Mouse (Mus musculus) neural tube, embryonic 14.5 days (tissue): ENCODE measurements around the gene Rac1. TPM values are rescaled to one million over a fixed set of nuclear protein-coding genes. Genes with fewer than 3 reads are reported as not detected.

Source experiments
- ATAC-seq: fragments of 200-750 bp; cut with Nextera tagmentation; 2 replicates; pipeline ENCODE4 v1.8.0; 2017; ENCODE audit warnings: low read depth, mild to moderate bottlenecking, moderate TSS enrichment, moderate library complexity
- H3K27ac ChIP-seq: fragments of 300-500 bp; sonication (generic); 2 replicates; pipeline ENCODE4 v1.5.1; 2014; ENCODE audit warnings: low read depth, mild to moderate bottlenecking, control low read depth, low read length, moderate library complexity, mixed read lengths
- H3K27me3 ChIP-seq: fragments of 300-500 bp; sonication (generic); 2 replicates; pipeline ENCODE4 v1.6.1; 2014; ENCODE audit warnings: low read length; ENCODE audit not compliant: control insufficient read depth, insufficient read depth
- H3K36me3 ChIP-seq: fragments of 300-500 bp; sonication (generic); 2 replicates; pipeline ENCODE4 v1.6.1; 2014; ENCODE audit warnings: low read length, mixed read lengths; ENCODE audit not compliant: control insufficient read depth, insufficient read depth
- H3K4me1 ChIP-seq: fragments of 300-500 bp; sonication (generic); 2 replicates; pipeline ENCODE4 v1.6.1; 2014; ENCODE audit warnings: low read length; ENCODE audit not compliant: control insufficient read depth, insufficient read depth
- H3K4me2 ChIP-seq: fragments of 300-500 bp; sonication (generic); 2 replicates; pipeline ENCODE4 v1.6.1; 2014; ENCODE audit warnings: mild to moderate bottlenecking, low read depth, low read length, control low read depth
- H3K4me3 ChIP-seq: fragments of 300-500 bp; sonication (generic); 2 replicates; pipeline ENCODE4 v1.5.1; 2014; ENCODE audit warnings: low read depth, low read length, control low read depth, mixed read lengths
- H3K9ac ChIP-seq: fragments of 300-500 bp; sonication (generic); replicated peaks from 2 replicates; pipeline ENCODE4 v1.6.1; 2014; ENCODE audit warnings: low read depth, mild to moderate bottlenecking, control low read depth, low read length, mixed read lengths
- H3K9me3 ChIP-seq: fragments of 300-500 bp; sonication (generic); 2 replicates; pipeline ENCODE4 v1.6.1; 2016; ENCODE audit warnings: low read length; ENCODE audit not compliant: control insufficient read depth
- WGBS: fragments of 180-500 bp; shearing (Covaris S2); extraction: QIAGEN DNeasy Blood & Tissue Kit; methylation state at CpG from one replicate; pipeline ENCODE4 v1.1.7; 2014; 5-methylcytosine and 5-hydroxymethylcytosine counted together
- polyA plus RNA-seq: library from polyadenylated mRNA; unstranded; fragments of >200 nt; fragmentation: Nextera tagmentation; extraction: Ambion mirVana; gene quantifications from 2 replicates; pipeline ENCODE4 v1.2.1, GENCODE M21; 2014

The Rac1 gene
- polyA plus RNA-seq, 1 experiment from 2014 or later = 454 TPM

GRCm38 (mm10) chr5:143493163-143493562 is 34.7 kb downstream of the Rac1 start:
- H3K4me1 ChIP-seq = no peaks in the 10 kb centered on the region
- H3K27ac ChIP-seq = no peak overlapping the region
- H3K4me3 ChIP-seq = no peak overlapping the region
- H3K36me3 ChIP-seq = peaks cover 6% of the 10 kb centered on the region; the same call in 1 of the 2 replicates
- H3K27me3 ChIP-seq = no peaks in the 10 kb centered on the region
- no peak overlapping the region for H3K9ac ChIP-seq
- WGBS = 95% methylated on average over 10 of the region's 10 CpGs
- no peak for ATAC-seq
- H3K9me3 ChIP-seq = no peaks in the 10 kb centered on the region
- no peak overlapping the region for H3K4me2 ChIP-seq

GRCm38 (mm10) chr5:143491736-143492135 is 36.1 kb downstream of the Rac1 start:
- no peak for ATAC-seq
- 90% methylated on average over 4 of the region's 4 CpGs for WGBS
- Histone ChIP-seq H3K4me3 (no peak overlapping the region), H3K27ac (no peak overlapping the region), H3K4me2 (no peak overlapping the region), H3K27me3 (no peaks in the 10 kb centered on the region), H3K9ac (no peak overlapping the region), H3K4me1 (no peaks in the 10 kb centered on the region), H3K9me3 (no peaks in the 10 kb centered on the region), H3K36me3 (peaks cover 7% of the 10 kb centered on the region; the same call in 1 of the 2 replicates)

GRCm38 (mm10) chr5:143489749-143490342 is 38.0 kb downstream of the Rac1 start:
- H3K9ac ChIP-seq = no peak overlapping the region
- 93% methylated on average over 14 of the region's 14 CpGs for WGBS
- H3K4me3 ChIP-seq = no peak overlapping the region
- H3K9me3 ChIP-seq = no peaks in the 10 kb centered on the region
- H3K27me3 ChIP-seq = no peaks in the 10 kb centered on the region
- H3K36me3 ChIP-seq = peaks cover 11% of the 10 kb centered on the region
- H3K4me2 ChIP-seq = no peak overlapping the region
- no peak for ATAC-seq
- H3K27ac ChIP-seq = no peak overlapping the region
- H3K4me1 ChIP-seq = no peaks in the 10 kb centered on the region

GRCm38 (mm10) chr5:143487998-143488397 is 39.8 kb downstream of the Rac1 start:
- Histone ChIP-seq H3K27ac (no peak overlapping the region), H3K4me2 (no peak overlapping the region), H3K4me3 (no peak overlapping the region), H3K9ac (no peak overlapping the region), H3K9me3 (no peaks in the 10 kb centered on the region), H3K36me3 (peaks cover 20% of the 10 kb centered on the region), H3K4me1 (no peaks in the 10 kb centered on the region), H3K27me3 (no peaks in the 10 kb centered on the region)
- WGBS = 96% methylated on average over 5 of the region's 5 CpGs
- ATAC-seq = no peak

- Histone ChIP-seq H3K27ac (no peak overlapping the region), H3K4me2 (no peak overlapping the region), H3K27me3 (no peaks in the 10 kb centered on the region), H3K36me3 (peaks cover 20% of the 10 kb centered on the region), H3K4me3 (no peak overlapping the region), H3K9me3 (no peaks in the 10 kb centered on the region), H3K9ac (no peak overlapping the region), H3K4me1 (no peaks in the 10 kb centered on the region)
- ATAC-seq = no peak
- WGBS = 96% methylated on average over 10 of the region's 10 CpGs
Observed at GRCm38 (mm10) chr5:143487193-143487592, 40.6 kb downstream of the Rac1 start.

- 92% methylated on average over 5 of the region's 5 CpGs for WGBS
- H3K9ac ChIP-seq = no peak overlapping the region
- ATAC-seq = no peak
- H3K36me3 ChIP-seq = peaks cover 30% of the 10 kb centered on the region
- no peak overlapping the region for H3K4me2 ChIP-seq
- H3K27ac ChIP-seq = no peak overlapping the region
- H3K4me1 ChIP-seq = no peaks in the 10 kb centered on the region
- no peak overlapping the region for H3K4me3 ChIP-seq
- no peaks in the 10 kb centered on the region for H3K27me3 ChIP-seq
- no peaks in the 10 kb centered on the region for H3K9me3 ChIP-seq
Observed at GRCm38 (mm10) chr5:143484955-143485354, 42.9 kb downstream of the Rac1 start.

GRCm38 (mm10) chr5:143477901-143478300 is 49.9 kb downstream of the Rac1 start:
- WGBS = 95% methylated on average over 3 of the region's 3 CpGs
- Histone ChIP-seq H3K4me1 (no peaks in the 10 kb centered on the region), H3K27ac (no peak overlapping the region), H3K9me3 (no peaks in the 10 kb centered on the region), H3K4me2 (no peak overlapping the region), H3K27me3 (no peaks in the 10 kb centered on the region), H3K9ac (no peak overlapping the region), H3K36me3 (peaks cover 37% of the 10 kb centered on the region), H3K4me3 (no peak overlapping the region)
- no peak for ATAC-seq

- ATAC-seq = no peak
- peaks cover 37% of the 10 kb centered on the region for H3K36me3 ChIP-seq
Observed at GRCm38 (mm10) chr5:143476013-143476412, 51.8 kb downstream of the Rac1 start.

GRCm38 (mm10) chr5:143475153-143475844 is 52.5 kb downstream of the Rac1 start:
- H3K4me2 ChIP-seq = no peak overlapping the region
- no peaks in the 10 kb centered on the region for H3K4me1 ChIP-seq
- H3K27me3 ChIP-seq = no peaks in the 10 kb centered on the region
- no peak overlapping the region for H3K9ac ChIP-seq
- H3K27ac ChIP-seq = no peak overlapping the region
- no peaks in the 10 kb centered on the region for H3K9me3 ChIP-seq
- 97% methylated on average over 20 of the region's 20 CpGs for WGBS
- H3K36me3 ChIP-seq = peaks cover 33% of the 10 kb centered on the region
- ATAC-seq = no peak
- no peak overlapping the region for H3K4me3 ChIP-seq

More at GRCm38 (mm10) chr5:143476013-143476412, 51.8 kb downstream of the Rac1 start:
- no peaks in the 10 kb centered on the region for H3K4me1 ChIP-seq
- no peak overlapping the region for H3K27ac ChIP-seq
- H3K4me3 ChIP-seq = no peak overlapping the region
- H3K27me3 ChIP-seq = no peaks in the 10 kb centered on the region
- no peak overlapping the region for H3K4me2 ChIP-seq
- H3K9ac ChIP-seq = no peak overlapping the region
- H3K9me3 ChIP-seq = no peaks in the 10 kb centered on the region
- 97% methylated on average over 6 of the region's 6 CpGs for WGBS
